Mouse (Mus musculus) embryonic facial prominence, embryonic 15.5 days (tissue): ENCODE data around the gene Lrrc57. TPM values are rescaled to one million over a fixed set of nuclear protein-coding genes. Genes with fewer than 3 reads are reported as not detected.

Experiments used
- ATAC-seq: fragments of 200-750 bp; cut with Nextera tagmentation; 2 replicates; pipeline ENCODE4 v1.8.0; 2017; ENCODE audit warnings: low read depth, moderate TSS enrichment; ENCODE audit not compliant: insufficient number of reproducible peaks, low FRiP score, low TSS enrichment
- H3K27ac ChIP-seq: fragments of 300-500 bp; sonication (generic); replicated peaks from 2 replicates; pipeline ENCODE4 v1.5.1; 2015; ENCODE audit warnings: mild to moderate bottlenecking, inconsistent platforms
- H3K27me3 ChIP-seq: fragments of 300-500 bp; sonication (generic); 2 replicates; pipeline ENCODE4 v1.6.1; 2015; ENCODE audit warnings: inconsistent platforms
- H3K36me3 ChIP-seq: fragments of 300-500 bp; sonication (generic); 2 replicates; pipeline ENCODE4 v1.6.1; 2015; ENCODE audit warnings: mild to moderate bottlenecking, inconsistent platforms
- H3K4me1 ChIP-seq: fragments of 300-500 bp; sonication (generic); 2 replicates; pipeline ENCODE4 v1.6.1; 2015; ENCODE audit warnings: inconsistent platforms
- H3K4me2 ChIP-seq: fragments of 300-500 bp; sonication (generic); replicated peaks from 2 replicates; pipeline ENCODE4 v1.6.1; 2015; ENCODE audit warnings: mild to moderate bottlenecking, inconsistent platforms
- H3K4me3 ChIP-seq: fragments of 300-500 bp; sonication (generic); replicated peaks from 2 replicates; pipeline ENCODE4 v1.5.1; 2015; ENCODE audit warnings: mild to moderate bottlenecking, inconsistent platforms
- H3K9ac ChIP-seq: fragments of 300-500 bp; sonication (generic); 2 replicates; pipeline ENCODE4 v1.6.1; 2015; ENCODE audit warnings: inconsistent platforms
- H3K9me3 ChIP-seq: fragments of 300-500 bp; sonication (generic); replicated peaks from 2 replicates; pipeline ENCODE4 v1.6.1; 2016; ENCODE audit warnings: inconsistent platforms
- WGBS: fragments of 180-500 bp; shearing (Covaris S2); methylation state at CpG from one replicate; pipeline ENCODE4 v1.1.7; 2015; 5-methylcytosine and 5-hydroxymethylcytosine counted together
- polyA plus RNA-seq: library from polyadenylated mRNA; unstranded; fragments of >200 nt; fragmentation: Nextera tagmentation; extraction: Ambion mirVana; gene quantifications from 2 replicates; pipeline ENCODE4 v1.2.1, GENCODE M21; 2015

Gene Lrrc57
- 24.7 and 26.3 TPM in 2 replicates for polyA plus RNA-seq

GRCm38 (mm10) chr2:120608830-120609723 is at the start of gene Lrrc57, which contains the start of gene Haus2:
Gene Lrrc57, minus strand, starts transcription at chr2:120609520.
Gene Haus2, plus strand, starts transcription at chr2:120609383.
- H3K9me3 ChIP-seq, result no peaks in the 10 kb centered on the region
- H3K9ac ChIP-seq, result peak within 1 kb of the TSS; percentile 83
- H3K27me3 ChIP-seq, result no peaks in the 10 kb centered on the region
- H3K36me3 ChIP-seq, result peaks cover 12% of the 10 kb centered on the region; the same call in 1 of the 2 replicates
- peak within 1 kb of the TSS; percentile 82 for H3K4me2 ChIP-seq
- under 1% methylated on average over 52 of the region's 52 CpGs for WGBS
- peak within 1 kb of the TSS; percentile 95 for H3K4me3 ChIP-seq
- peak; percentile 93 for ATAC-seq
- H3K27ac ChIP-seq, result peak within 1 kb of the TSS; percentile 96
- peaks cover 9% of the 10 kb centered on the region for H3K4me1 ChIP-seq

GRCm38 (mm10) chr2:120658486-120658885 is 49.2 kb upstream of the Lrrc57 start:
- Histone ChIP-seq H3K27me3 (no peaks in the 10 kb centered on the region), H3K36me3 (no peaks in the 10 kb centered on the region), H3K27ac (no peak overlapping the region), H3K4me3 (no peak overlapping the region), H3K9ac (no peak overlapping the region), H3K4me2 (no peak overlapping the region), H3K9me3 (no peaks in the 10 kb centered on the region), H3K4me1 (no peaks in the 10 kb centered on the region)
- ATAC-seq, result no peak; the same call in 1 of the 2 replicates
- 58% methylated on average over 5 of the region's 5 CpGs for WGBS

- Histone ChIP-seq H3K36me3 (no peaks in the 10 kb centered on the region), H3K27ac (no peak overlapping the region), H3K27me3 (no peaks in the 10 kb centered on the region), H3K9ac (no peak overlapping the region), H3K4me1 (peaks cover 8% of the 10 kb centered on the region), H3K4me2 (no peak overlapping the region), H3K4me3 (no peak overlapping the region), H3K9me3 (no peaks in the 10 kb centered on the region)
- ATAC-seq, result no peak
- WGBS, result 82% methylated on average over 2 of the region's 2 CpGs
Observed at GRCm38 (mm10) chr2:120656711-120657110, 47.4 kb upstream of the Lrrc57 start.

- Histone ChIP-seq H3K9me3 (no peaks in the 10 kb centered on the region), H3K27me3 (no peaks in the 10 kb centered on the region), H3K9ac (no peak overlapping the region), H3K27ac (no peak overlapping the region), H3K36me3 (no peaks in the 10 kb centered on the region), H3K4me3 (no peak overlapping the region), H3K4me2 (no peak overlapping the region), H3K4me1 (peaks cover 8% of the 10 kb centered on the region)
- 91% methylated on average over 5 of the region's 5 CpGs for WGBS
- no peak for ATAC-seq
Observed at GRCm38 (mm10) chr2:120655905-120656304, 46.6 kb upstream of the Lrrc57 start.

GRCm38 (mm10) chr2:120654693-120655092 is 45.4 kb upstream of the Lrrc57 start:
- no peaks in the 10 kb centered on the region for H3K9me3 ChIP-seq
- H3K9ac ChIP-seq, result no peak overlapping the region
- H3K4me1 ChIP-seq, result peaks cover 8% of the 10 kb centered on the region
- no peak for ATAC-seq
- WGBS, result 80% methylated on average over 2 of the region's 2 CpGs
- no peak overlapping the region for H3K27ac ChIP-seq
- no peaks in the 10 kb centered on the region for H3K36me3 ChIP-seq
- no peak overlapping the region for H3K4me3 ChIP-seq
- no peaks in the 10 kb centered on the region for H3K27me3 ChIP-seq
- H3K4me2 ChIP-seq, result no peak overlapping the region

- peak overlapping the region; percentile 79 for H3K27ac ChIP-seq
- no peak overlapping the region for H3K4me3 ChIP-seq
- no peaks in the 10 kb centered on the region for H3K36me3 ChIP-seq
- WGBS, result 64% methylated on average over 7 of the region's 7 CpGs
- no peak overlapping the region for H3K4me2 ChIP-seq
- 0 out of 2 replicates have a peak, but pooled peaks have one; percentile 43 for ATAC-seq
- no peaks in the 10 kb centered on the region for H3K27me3 ChIP-seq
- no peaks in the 10 kb centered on the region for H3K9me3 ChIP-seq
- no peak overlapping the region for H3K9ac ChIP-seq
- peaks cover 8% of the 10 kb centered on the region for H3K4me1 ChIP-seq
Observed at GRCm38 (mm10) chr2:120652925-120653284, 43.6 kb upstream of the Lrrc57 start.

- Histone ChIP-seq H3K9me3 (no peaks in the 10 kb centered on the region), H3K9ac (no peak overlapping the region), H3K4me1 (peaks cover 8% of the 10 kb centered on the region), H3K36me3 (no peaks in the 10 kb centered on the region), H3K4me2 (no peak overlapping the region), H3K27ac (peak overlapping the region; percentile 79), H3K4me3 (no peak overlapping the region), H3K27me3 (no peaks in the 10 kb centered on the region)
- WGBS, result 69% methylated on average over 7 of the region's 7 CpGs
- ATAC-seq, result peak; percentile 80
Observed at GRCm38 (mm10) chr2:120652256-120652924, 43.1 kb upstream of the Lrrc57 start.

GRCm38 (mm10) chr2:120646777-120647176 is 37.5 kb upstream of the Lrrc57 start:
- no peak overlapping the region for H3K27ac ChIP-seq
- H3K36me3 ChIP-seq, result no peaks in the 10 kb centered on the region
- no peak overlapping the region for H3K9ac ChIP-seq
- ATAC-seq, result 0 out of 2 replicates have a peak, but pooled peaks have one; percentile 63
- no peak overlapping the region for H3K4me2 ChIP-seq
- H3K9me3 ChIP-seq, result no peaks in the 10 kb centered on the region
- H3K4me1 ChIP-seq, result peaks cover under 1% of the 10 kb centered on the region; the same call in 1 of the 2 replicates
- no peaks in the 10 kb centered on the region for H3K27me3 ChIP-seq
- 25% methylated on average over 4 of the region's 4 CpGs for WGBS
- H3K4me3 ChIP-seq, result no peak overlapping the region

GRCm38 (mm10) chr2:120643836-120644235 is 34.5 kb upstream of the Lrrc57 start:
- H3K4me2 ChIP-seq, result no peak overlapping the region
- no peaks in the 10 kb centered on the region for H3K27me3 ChIP-seq
- no peaks in the 10 kb centered on the region for H3K36me3 ChIP-seq
- H3K4me1 ChIP-seq, result no peaks in the 10 kb centered on the region
- no peak overlapping the region for H3K4me3 ChIP-seq
- no peaks in the 10 kb centered on the region for H3K9me3 ChIP-seq
- no peak overlapping the region for H3K9ac ChIP-seq
- WGBS, result 43% methylated on average over 7 of the region's 7 CpGs
- peak; percentile 70; the same call in 1 of the 2 replicates for ATAC-seq
- H3K27ac ChIP-seq, result peak overlapping the region; percentile 76

- no peaks in the 10 kb centered on the region for H3K9me3 ChIP-seq
- no peak overlapping the region for H3K27ac ChIP-seq
- no peak overlapping the region for H3K4me3 ChIP-seq
- H3K27me3 ChIP-seq, result no peaks in the 10 kb centered on the region
- no peak overlapping the region for H3K4me2 ChIP-seq
- no peaks in the 10 kb centered on the region for H3K36me3 ChIP-seq
- WGBS, result 90% methylated on average over 8 of the region's 8 CpGs
- no peaks in the 10 kb centered on the region for H3K4me1 ChIP-seq
- ATAC-seq, result no peak
- H3K9ac ChIP-seq, result no peak overlapping the region
Observed at GRCm38 (mm10) chr2:120640835-120641234, 31.5 kb upstream of the Lrrc57 start.

GRCm38 (mm10) chr2:120631957-120632356 is 22.6 kb upstream of the Lrrc57 start:
- Histone ChIP-seq H3K4me1 (peaks cover 15% of the 10 kb centered on the region; the same call in 1 of the 2 replicates), H3K27ac (no peak overlapping the region), H3K4me2 (no peak overlapping the region), H3K9ac (no peak overlapping the region), H3K27me3 (no peaks in the 10 kb centered on the region), H3K4me3 (no peak overlapping the region), H3K9me3 (no peaks in the 10 kb centered on the region), H3K36me3 (peaks cover 19% of the 10 kb centered on the region; the same call in 1 of the 2 replicates)
- WGBS, result 84% methylated on average over 4 of the region's 4 CpGs
- no peak for ATAC-seq
